Mouse (Mus musculus): ENCODE data around the gene Pip5k1c. TPM values are rescaled to one million over a fixed set of nuclear protein-coding genes. Genes with fewer than 3 reads are reported as not detected.

The Pip5k1c gene
- polyA plus RNA-seq, 1 experiment, result 124 TPM

GRCm38 (mm10) chr10:81273842-81274241 is 18.9 kb upstream of the Pip5k1c start:
- Histone ChIP-seq H3K4me1 (peaks cover 8% of the 10 kb centered on the region), H3K27me3 (replicated peaks) (peaks cover 2% of the 10 kb centered on the region), H3K4me3 (replicated peaks) (no peak overlapping the region), H3K9me3 (no peaks in the 10 kb centered on the region), H3K36me3 (replicated peaks; ENCODE audit: low read length) (peaks cover 62% of the 10 kb centered on the region)
- TF ChIP-seq GATA1 (IDR thresholded peaks at IDR 0.05; ENCODE audit: borderline replicate concordance, low read length), result no peak
- no peak for TF ChIP-seq FLI1 (IDR thresholded peaks at IDR 0.05; ENCODE audit: low read length)

GRCm38 (mm10) chr10:81277676-81278075 is 15.1 kb upstream of the Pip5k1c start:
- H3K9me3 ChIP-seq, result 0 out of 2 replicates have a peak, but pooled peaks cover 4% of the 10 kb centered on the region
- no peak overlapping the region for H3K4me3 ChIP-seq (replicated peaks)
- H3K4me1 ChIP-seq, result peaks cover 17% of the 10 kb centered on the region
- peaks cover 40% of the 10 kb centered on the region for H3K36me3 ChIP-seq (replicated peaks; ENCODE audit: low read length)
- peaks cover 17% of the 10 kb centered on the region for H3K27me3 ChIP-seq (replicated peaks)
- no peak for TF ChIP-seq FLI1 (IDR thresholded peaks at IDR 0.05; ENCODE audit: low read length)
- no peak for TF ChIP-seq GATA1 (IDR thresholded peaks at IDR 0.05; ENCODE audit: borderline replicate concordance, low read length)

- Histone ChIP-seq H3K9me3 (0 out of 2 replicates have a peak, but pooled peaks cover 4% of the 10 kb centered on the region), H3K36me3 (replicated peaks; ENCODE audit: low read length) (peaks cover 22% of the 10 kb centered on the region), H3K4me1 (peaks cover 25% of the 10 kb centered on the region), H3K27me3 (replicated peaks) (peaks cover 29% of the 10 kb centered on the region), H3K4me3 (replicated peaks) (no peak overlapping the region)
- TF ChIP-seq GATA1 (IDR thresholded peaks at IDR 0.05; ENCODE audit: borderline replicate concordance, low read length) (no peak), FLI1 (IDR thresholded peaks at IDR 0.05; ENCODE audit: low read length) (no peak)
Observed at GRCm38 (mm10) chr10:81279496-81279895, 13.3 kb upstream of the Pip5k1c start.

- TF ChIP-seq FLI1 (IDR thresholded peaks at IDR 0.05; ENCODE audit: low read length) (no peak), GATA1 (IDR thresholded peaks at IDR 0.05; ENCODE audit: borderline replicate concordance, low read length) (no peak)
- Histone ChIP-seq H3K9me3 (0 out of 2 replicates have a peak, but pooled peaks cover 4% of the 10 kb centered on the region), H3K4me1 (peaks cover 67% of the 10 kb centered on the region), H3K36me3 (replicated peaks; ENCODE audit: low read length) (peaks cover 12% of the 10 kb centered on the region), H3K27me3 (replicated peaks) (peaks cover 29% of the 10 kb centered on the region), H3K4me3 (replicated peaks) (no peak overlapping the region)
Observed at GRCm38 (mm10) chr10:81284189-81284588, 8.6 kb upstream of the Pip5k1c start.

GRCm38 (mm10) chr10:81284719-81285118 is 8.0 kb upstream of the Pip5k1c start:
- H3K9me3 ChIP-seq, result 0 out of 2 replicates have a peak, but pooled peaks cover 4% of the 10 kb centered on the region
- peak overlapping the region; percentile 93 for H3K4me3 ChIP-seq (replicated peaks)
- peaks cover 29% of the 10 kb centered on the region for H3K27me3 ChIP-seq (replicated peaks)
- peaks cover 10% of the 10 kb centered on the region for H3K36me3 ChIP-seq (replicated peaks; ENCODE audit: low read length)
- H3K4me1 ChIP-seq, result peaks cover 67% of the 10 kb centered on the region
- TF ChIP-seq GATA1 (IDR thresholded peaks at IDR 0.05; ENCODE audit: borderline replicate concordance, low read length) (no peak), FLI1 (IDR thresholded peaks at IDR 0.05; ENCODE audit: low read length) (no peak)

GRCm38 (mm10) chr10:81285694-81286450 is 6.9 kb upstream of the Pip5k1c start:
- Histone ChIP-seq H3K27me3 (replicated peaks) (peaks cover 20% of the 10 kb centered on the region), H3K9me3 (0 out of 2 replicates have a peak, but pooled peaks cover 4% of the 10 kb centered on the region), H3K4me3 (replicated peaks) (peak overlapping the region; percentile 93), H3K36me3 (replicated peaks; ENCODE audit: low read length) (peaks cover 3% of the 10 kb centered on the region), H3K4me1 (peaks cover 70% of the 10 kb centered on the region)
- no peak for TF ChIP-seq GATA1 (IDR thresholded peaks at IDR 0.05; ENCODE audit: borderline replicate concordance, low read length)
- TF ChIP-seq FLI1 (IDR thresholded peaks at IDR 0.05; ENCODE audit: low read length), result no peak

- Histone ChIP-seq H3K4me1 (peaks cover 70% of the 10 kb centered on the region), H3K27me3 (replicated peaks) (peaks cover 18% of the 10 kb centered on the region), H3K4me3 (replicated peaks) (no peak overlapping the region)
Observed at GRCm38 (mm10) chr10:81286586-81286985, 6.2 kb upstream of the Pip5k1c start.

GRCm38 (mm10) chr10:81287513-81288157 is 5.1 kb upstream of the Pip5k1c start:
- Histone ChIP-seq H3K4me1 (peaks cover 75% of the 10 kb centered on the region), H3K4me3 (replicated peaks) (no peak overlapping the region), H3K27me3 (replicated peaks) (peaks cover 18% of the 10 kb centered on the region), H3K9me3 (no peaks in the 10 kb centered on the region), H3K36me3 (replicated peaks; ENCODE audit: low read length) (no peaks in the 10 kb centered on the region)
- TF ChIP-seq FLI1 (IDR thresholded peaks at IDR 0.05; ENCODE audit: low read length), result no peak
- no peak for TF ChIP-seq GATA1 (IDR thresholded peaks at IDR 0.05; ENCODE audit: borderline replicate concordance, low read length)

More at GRCm38 (mm10) chr10:81286586-81286985, 6.2 kb upstream of the Pip5k1c start:
- no peak for TF ChIP-seq FLI1 (IDR thresholded peaks at IDR 0.05; ENCODE audit: low read length)
- no peak for TF ChIP-seq GATA1 (IDR thresholded peaks at IDR 0.05; ENCODE audit: borderline replicate concordance, low read length)
- Histone ChIP-seq H3K9me3 (0 out of 2 replicates have a peak, but pooled peaks cover 1% of the 10 kb centered on the region), H3K36me3 (replicated peaks; ENCODE audit: low read length) (no peaks in the 10 kb centered on the region)

GRCm38 (mm10) chr10:81288601-81289000 is 4.2 kb upstream of the Pip5k1c start:
- no peak overlapping the region for H3K4me3 ChIP-seq (replicated peaks)
- H3K36me3 ChIP-seq (replicated peaks; ENCODE audit: low read length), result no peaks in the 10 kb centered on the region
- H3K9me3 ChIP-seq, result no peaks in the 10 kb centered on the region
- peaks cover 76% of the 10 kb centered on the region for H3K4me1 ChIP-seq
- no peak for TF ChIP-seq GATA1 (IDR thresholded peaks at IDR 0.05; ENCODE audit: borderline replicate concordance, low read length)
- no peak for TF ChIP-seq FLI1 (IDR thresholded peaks at IDR 0.05; ENCODE audit: low read length)
- H3K27me3 ChIP-seq (replicated peaks), result peaks cover 9% of the 10 kb centered on the region

- Histone ChIP-seq H3K4me1 (peaks cover 80% of the 10 kb centered on the region), H3K36me3 (replicated peaks; ENCODE audit: low read length) (peaks cover under 1% of the 10 kb centered on the region), H3K27me3 (replicated peaks) (peaks cover 7% of the 10 kb centered on the region), H3K4me3 (replicated peaks) (no peak overlapping the region), H3K9me3 (no peaks in the 10 kb centered on the region)
- TF ChIP-seq FLI1 (IDR thresholded peaks at IDR 0.05; ENCODE audit: low read length), result no peak
Observed at GRCm38 (mm10) chr10:81289278-81289677, 3.5 kb upstream of the Pip5k1c start.

All from megakaryocyte, embryonic 14.5 days (primary cell).